Mouse (Mus musculus): ENCODE results near the gene Clip2.

The Clip2 gene

DNA sequence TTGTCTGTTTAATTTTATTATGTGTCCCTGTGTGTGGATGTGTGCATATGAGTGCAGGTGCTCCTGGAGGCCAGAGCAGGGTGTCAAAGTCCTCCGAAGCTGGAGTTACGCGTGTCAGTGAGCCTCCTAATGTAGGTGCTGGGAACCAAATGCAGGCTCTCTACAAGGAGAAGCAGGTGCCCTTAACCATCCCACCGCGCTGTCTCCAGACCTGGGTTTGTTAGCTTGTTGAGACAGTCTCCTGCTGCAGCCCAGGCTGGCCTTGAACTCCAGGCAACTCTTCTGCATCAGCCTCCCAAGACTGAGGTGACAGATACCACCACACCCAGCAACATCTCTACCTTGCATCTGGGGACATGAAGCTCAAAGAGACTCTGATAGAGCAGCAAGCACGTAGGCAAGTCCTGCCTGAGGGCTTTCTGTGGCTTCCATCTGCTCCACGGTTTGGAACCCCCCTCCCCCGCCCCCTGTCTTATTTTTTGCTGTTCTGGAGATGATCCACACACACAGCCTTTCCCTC lies 85.1 kb downstream of the Clip2 start:
- TF ChIP-seq GATA4 (IDR thresholded peaks at IDR 0.05; ENCODE audit: insufficient replicate concordance, low read length), result no peak

- no peak for TF ChIP-seq GATA4 (IDR thresholded peaks at IDR 0.05; ENCODE audit: insufficient replicate concordance, low read length)
These were observed 85.8 kb downstream of the Clip2 start for GRCm38 (mm10) chr5:134466296-134467029.

GRCm38 (mm10) chr5:134465197-134465596 lies 87.0 kb downstream of the Clip2 start:
- no peak for TF ChIP-seq GATA4 (IDR thresholded peaks at IDR 0.05; ENCODE audit: insufficient replicate concordance, low read length)

DNA sequence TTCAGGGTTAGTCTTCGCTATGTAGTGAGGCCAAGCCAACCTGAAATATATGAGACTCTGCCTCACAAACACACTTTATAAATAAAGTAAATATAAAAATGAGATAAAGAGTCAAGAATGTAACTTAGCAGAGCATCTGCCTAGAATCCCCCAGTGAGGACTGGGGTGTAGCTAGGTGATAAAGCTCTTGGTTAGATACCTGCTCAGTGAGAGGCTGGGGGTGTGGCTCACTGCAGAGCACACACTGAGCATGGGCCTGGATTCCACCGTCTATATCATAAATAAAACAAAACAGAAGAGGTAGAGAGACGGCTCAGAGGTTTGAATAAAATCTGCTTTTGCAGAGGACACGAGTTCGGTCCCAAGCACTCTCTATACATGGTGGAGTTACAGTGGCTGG lies 88.0 kb downstream of the Clip2 start:
- no peak for TF ChIP-seq GATA4 (IDR thresholded peaks at IDR 0.05; ENCODE audit: insufficient replicate concordance, low read length)

DNA sequence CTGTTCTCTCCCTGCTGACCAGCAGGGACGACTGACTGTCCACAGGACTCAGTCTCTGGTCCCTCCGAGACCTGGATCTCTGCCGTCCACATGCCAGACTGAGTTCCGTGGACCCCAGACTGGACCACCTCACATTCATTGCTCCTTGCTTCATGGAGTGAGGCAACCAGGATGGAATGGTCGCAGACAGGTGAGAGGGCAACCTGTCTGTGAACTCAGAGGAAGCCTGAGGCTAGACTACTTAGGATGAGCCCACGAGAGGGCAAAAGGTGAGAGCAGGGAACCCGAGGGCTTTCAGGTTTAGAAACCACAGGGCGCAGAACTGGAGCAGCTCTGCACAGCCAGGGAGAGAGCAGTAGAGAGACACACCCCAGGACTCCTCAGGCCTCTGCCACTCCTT lies 89.5 kb downstream of the Clip2 start:
- no peak for TF ChIP-seq GATA4 (IDR thresholded peaks at IDR 0.05; ENCODE audit: insufficient replicate concordance, low read length)

DNA sequence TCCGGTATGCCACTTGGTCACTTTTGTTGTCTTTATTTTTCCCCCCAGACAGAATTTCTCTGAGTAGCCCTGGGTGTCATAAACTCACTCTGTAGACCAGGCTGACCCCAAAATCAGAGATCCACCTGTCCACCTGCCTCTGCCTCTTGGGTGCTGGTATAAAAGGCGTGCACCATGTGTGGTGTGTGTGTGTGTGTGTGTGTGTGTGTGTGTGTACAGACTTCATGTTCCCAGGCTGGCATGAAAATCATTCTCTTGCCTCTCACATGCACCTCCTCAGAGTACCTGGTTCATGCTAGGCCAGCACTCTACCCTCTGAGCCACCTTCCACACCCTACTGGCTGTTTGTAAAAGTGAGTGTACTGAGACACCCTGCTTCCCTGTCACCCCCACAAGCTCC lies 89.9 kb downstream of the Clip2 start:
- TF ChIP-seq GATA4 (IDR thresholded peaks at IDR 0.05; ENCODE audit: insufficient replicate concordance, low read length), result no peak

DNA sequence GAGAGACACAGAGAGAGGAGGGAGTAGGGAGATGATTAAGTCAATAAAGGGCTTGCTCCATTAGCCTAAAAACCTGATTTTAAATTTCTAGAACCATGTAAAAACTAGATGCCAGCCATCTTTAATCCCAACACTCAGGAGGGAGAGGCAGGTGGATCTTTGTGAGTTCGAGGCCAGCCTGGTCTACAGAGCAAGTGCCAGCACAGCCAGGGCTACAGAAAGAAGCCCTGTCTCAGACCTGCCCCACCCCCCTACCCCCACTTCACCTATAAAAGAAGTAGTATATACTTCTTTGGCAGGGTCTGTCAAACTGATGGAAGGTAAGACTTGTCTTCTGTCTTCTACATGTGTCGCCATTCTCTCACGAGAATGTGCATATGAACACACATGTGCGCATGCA lies 91.7 kb downstream of the Clip2 start:
- no peak for TF ChIP-seq GATA4 (IDR thresholded peaks at IDR 0.05; ENCODE audit: insufficient replicate concordance, low read length)

- no peak for TF ChIP-seq GATA4 (IDR thresholded peaks at IDR 0.05; ENCODE audit: insufficient replicate concordance, low read length)
These were observed 93.1 kb downstream of the Clip2 start for GRCm38 (mm10) chr5:134459096-134459495.

DNA sequence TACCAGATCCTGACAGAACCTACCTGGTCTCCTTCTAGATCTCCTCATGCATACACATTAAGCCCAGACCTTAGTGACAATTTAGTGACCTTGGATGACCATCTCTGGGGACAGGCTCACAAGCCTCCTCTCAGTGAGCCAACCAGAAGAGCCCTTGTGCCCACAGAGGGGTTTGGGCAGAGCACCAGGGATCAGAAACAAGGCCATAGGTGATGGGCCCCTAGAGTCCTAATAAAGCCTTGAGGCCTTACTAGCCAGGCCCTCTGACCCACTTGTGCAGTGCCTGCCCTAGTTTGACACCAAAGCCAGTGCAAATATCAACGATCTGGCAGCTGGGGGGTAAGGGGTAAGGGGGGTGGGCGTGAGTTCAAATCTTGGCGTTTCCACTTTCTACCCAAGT lies 93.8 kb downstream of the Clip2 start:
- TF ChIP-seq GATA4 (IDR thresholded peaks at IDR 0.05; ENCODE audit: insufficient replicate concordance, low read length), result no peak

DNA sequence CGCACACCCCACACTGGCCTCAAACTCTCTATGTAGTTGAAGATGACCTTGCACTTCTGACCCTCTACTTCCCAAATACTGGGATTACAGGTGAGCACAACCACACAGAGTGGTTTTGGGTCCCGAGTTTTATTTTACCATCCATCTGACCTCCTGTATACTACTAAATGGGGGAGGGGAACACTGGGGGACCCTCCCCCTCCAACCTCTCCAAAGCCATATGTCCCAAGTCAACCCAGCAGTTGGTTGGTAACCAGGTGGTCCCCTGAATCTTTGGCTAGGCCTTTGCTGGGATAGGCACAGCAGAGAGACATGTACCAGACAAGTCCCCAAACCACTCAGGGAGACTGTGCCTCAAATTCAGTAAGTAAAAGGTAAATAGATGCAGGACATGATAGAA lies 94.9 kb downstream of the Clip2 start:
- TF ChIP-seq GATA4 (IDR thresholded peaks at IDR 0.05; ENCODE audit: insufficient replicate concordance, low read length), result no peak

- TF ChIP-seq GATA4 (IDR thresholded peaks at IDR 0.05; ENCODE audit: insufficient replicate concordance, low read length), result no peak
These were observed 95.7 kb downstream of the Clip2 start, which contains the start of gene Gtf2ird1 for GRCm38 (mm10) chr5:134456503-134456962. TSS of gene Gtf2ird1 (minus strand) at chr5:134456716.

GRCm38 (mm10) chr5:134455914-134456423 lies 96.3 kb downstream of the Clip2 start:
- TF ChIP-seq GATA4 (IDR thresholded peaks at IDR 0.05; ENCODE audit: insufficient replicate concordance, low read length), result no peak

DNA sequence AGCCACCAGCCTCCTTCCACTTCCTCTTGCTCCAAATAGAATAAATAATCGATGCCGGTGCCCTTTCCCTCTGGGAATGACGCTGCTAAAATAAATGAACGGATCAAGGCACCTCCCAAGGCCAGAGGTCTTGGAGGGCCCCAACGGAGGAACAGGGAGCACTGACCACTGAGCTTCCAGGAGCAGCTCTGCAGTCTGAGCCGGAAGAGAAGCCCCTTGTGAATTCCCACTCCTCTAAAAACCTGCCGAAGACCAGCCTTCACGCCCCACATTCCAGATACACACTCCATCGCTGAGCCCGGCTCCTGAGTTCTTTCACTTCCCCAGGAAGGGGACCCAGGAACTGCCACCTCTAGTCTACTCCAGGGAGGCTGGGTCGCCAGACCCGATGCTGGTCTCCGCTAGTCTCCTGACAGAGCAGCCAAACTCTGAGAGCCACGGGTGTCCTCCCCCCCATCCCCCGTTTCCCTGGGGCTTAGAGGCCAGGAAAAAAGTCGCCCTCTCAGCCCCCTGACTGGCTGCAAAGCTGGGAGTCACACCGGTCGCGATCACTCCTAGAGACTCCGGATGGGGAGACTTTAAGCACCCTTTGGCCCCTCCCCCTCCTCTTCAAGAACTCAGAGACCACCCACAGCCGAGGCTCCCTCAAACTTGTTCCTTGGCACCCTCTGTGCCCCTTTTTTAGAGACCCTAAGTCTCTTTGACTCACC lies 96.9 kb downstream of the Clip2 start:
- TF ChIP-seq GATA4 (IDR thresholded peaks at IDR 0.05; ENCODE audit: insufficient replicate concordance, low read length), result no peak

DNA sequence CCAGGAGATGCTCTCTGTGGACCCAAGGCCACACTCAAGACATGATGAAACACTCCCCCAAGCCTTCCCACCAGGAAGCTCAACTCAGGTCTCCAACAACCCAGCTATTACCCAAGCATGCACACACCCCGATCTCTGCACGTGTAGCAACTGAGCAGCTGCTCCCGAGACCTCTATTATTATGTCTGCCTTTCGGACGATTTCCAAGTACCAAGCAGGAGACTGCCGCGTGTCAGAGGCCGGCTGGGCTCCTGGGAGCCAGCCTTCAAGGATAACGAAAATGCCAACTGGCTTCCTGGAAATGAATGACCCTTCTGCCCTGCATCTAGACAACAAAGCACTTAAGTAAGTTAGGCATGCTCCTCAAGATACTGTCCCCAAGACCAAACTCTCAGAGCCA lies 97.8 kb downstream of the Clip2 start:
- TF ChIP-seq GATA4 (IDR thresholded peaks at IDR 0.05; ENCODE audit: insufficient replicate concordance, low read length), result no peak

GRCm38 (mm10) chr5:134453577-134453976 lies 98.7 kb downstream of the Clip2 start:
- no peak for TF ChIP-seq GATA4 (IDR thresholded peaks at IDR 0.05; ENCODE audit: insufficient replicate concordance, low read length)

DNA sequence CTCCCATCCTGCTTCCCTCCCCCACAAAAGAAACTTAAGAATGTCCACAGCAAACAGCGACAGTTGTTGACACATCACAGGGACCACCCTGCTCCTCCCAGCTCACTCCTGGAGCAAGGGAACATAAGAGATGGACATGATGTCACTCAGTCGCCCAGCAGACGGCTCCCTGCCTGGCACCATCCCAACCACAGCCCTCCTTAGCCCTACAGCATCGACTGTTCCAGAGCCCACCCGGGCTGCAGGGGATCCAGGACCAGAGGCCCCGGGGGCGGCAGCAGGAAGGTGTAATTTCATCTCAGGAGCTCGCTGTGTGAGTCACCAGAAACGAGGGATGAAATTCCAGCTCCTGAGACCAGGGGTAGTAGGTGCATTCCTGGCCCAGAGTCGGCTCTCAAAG lies 106.3 kb downstream of the Clip2 start:
- no peak for TF ChIP-seq GATA4 (IDR thresholded peaks at IDR 0.05; ENCODE audit: insufficient replicate concordance, low read length)

Measured in liver, adult (tissue).